Mouse (Mus musculus) effector memory CD4-positive, alpha-beta T cell, adult 7 months (primary cell): ENCODE results near the gene Acot8. TPM values are rescaled to one million over a fixed set of nuclear protein-coding genes. Genes with fewer than 3 reads are reported as not detected.

Experiments used
- polyA plus RNA-seq: library from polyadenylated mRNA; unstranded; fragments of 100-300 nt; shearing (Covaris generic); gene quantifications from one replicate; pipeline ENCODE4 v1.2.1, GENCODE M21; 2017

Gene Acot8
- 26.4 TPM for polyA plus RNA-seq

GRCm38 (mm10) chr2:164804533-164805331 lies at the start of gene Acot8, which contains the start of gene Zswim3:
Gene Acot8, minus strand, starts transcription at chr2:164804882.
Gene Zswim3, plus strand, starts transcription at chr2:164805098.

GRCm38 (mm10) chr2:164833314-164833959 lies 28.8 kb upstream of the Acot8 start, which contains the start of gene Neurl2:
Gene Neurl2, minus strand, starts transcription at chr2:164833456.

GRCm38 (mm10) chr2:164832748-164833301 lies 28.1 kb upstream of the Acot8 start, which contains the start of gene Ctsa:
Gene Ctsa, plus strand, starts transcription at chr2:164832873.

GRCm38 (mm10) chr2:164828437-164828836 lies 23.8 kb upstream of the Acot8 start, which contains the start of gene Spata25:
Gene Spata25, minus strand, starts transcription at chr2:164828537.

GRCm38 (mm10) chr2:164822636-164823165 lies 18.0 kb upstream of the Acot8 start, which contains the start of gene Zswim1:
Gene Zswim1, plus strand, starts transcription at chr2:164822686.

GRCm38 (mm10) chr2:164785481-164786387 lies 18.9 kb downstream of the Acot8 start, which contains the start of gene Snx21:
Gene Snx21, plus strand, starts transcription at chr2:164785823.

GRCm38 (mm10) chr2:164779481-164780086 lies 25.1 kb downstream of the Acot8 start, which contains the start of gene Tnnc2:
Gene Tnnc2, minus strand, starts transcription at chr2:164779967.

GRCm38 (mm10) chr2:164769258-164770037 lies 35.2 kb downstream of the Acot8 start, which contains the start of gene Ube2c:
Gene Ube2c, plus strand, starts transcription at chr2:164769898.

GRCm38 (mm10) chr2:164745843-164746479 lies 58.7 kb downstream of the Acot8 start, which contains the start of the genes Wfdc3 and Dnttip1:
Gene Wfdc3, minus strand, starts transcription at chr2:164745931.
Gene Dnttip1, plus strand, starts transcription at chr2:164745983.

Other genes with a start within 250 kb of the Acot8 start
- not detected for gene Wfdc2, start 242.5 kb downstream of the Acot8 start, polyA plus RNA-seq
- gene Spint3, start 231.4 kb downstream of the Acot8 start, polyA plus RNA-seq: not detected
- 0.49 TPM for gene Wfdc6a, start 219.4 kb downstream of the Acot8 start, polyA plus RNA-seq
- not detected for gene Eppin, start 211.3 kb downstream of the Acot8 start, polyA plus RNA-seq
- gene Wfdc6b, start 191.4 kb downstream of the Acot8 start, polyA plus RNA-seq: not detected
- gene Wfdc8, start 191.3 kb downstream of the Acot8 start, polyA plus RNA-seq: not detected
- not detected for gene Wfdc16, start 166.1 kb downstream of the Acot8 start, polyA plus RNA-seq
- not detected for gene Wfdc10, start 148.8 kb downstream of the Acot8 start, polyA plus RNA-seq
- gene Wfdc9, start 148.3 kb downstream of the Acot8 start, polyA plus RNA-seq: not detected
- not detected for gene Wfdc11, start 130.8 kb downstream of the Acot8 start, polyA plus RNA-seq
- 1.3 TPM for gene Wfdc13, start 119.8 kb downstream of the Acot8 start, polyA plus RNA-seq
- not detected for gene Spint4, start 106.4 kb downstream of the Acot8 start, polyA plus RNA-seq
- not detected for gene Spint5, start 89.6 kb downstream of the Acot8 start, polyA plus RNA-seq
- 0.34 TPM for gene Wfdc3, start 59.0 kb downstream of the Acot8 start, polyA plus RNA-seq
- gene Dnttip1, start 58.9 kb downstream of the Acot8 start, polyA plus RNA-seq: 49.6 TPM
- 0.96 TPM for gene Ube2c, start 35.0 kb downstream of the Acot8 start, polyA plus RNA-seq
- not detected for gene Tnnc2, start 24.9 kb downstream of the Acot8 start, polyA plus RNA-seq
- gene Snx21, start 19.1 kb downstream of the Acot8 start, polyA plus RNA-seq: 5.0 TPM
- 3.5 TPM for gene Zswim3, start 216 bp upstream of the Acot8 start, polyA plus RNA-seq
- 15.3 TPM for gene Zswim1, start 17.8 kb upstream of the Acot8 start, polyA plus RNA-seq
- not detected for gene Spata25, start 23.7 kb upstream of the Acot8 start, polyA plus RNA-seq
- 161 TPM for gene Ctsa, start 28.0 kb upstream of the Acot8 start, polyA plus RNA-seq
- gene Neurl2, start 28.6 kb upstream of the Acot8 start, polyA plus RNA-seq: 1.0 TPM
- 5.1 TPM for gene Pltp, start 52.8 kb upstream of the Acot8 start, polyA plus RNA-seq
- gene Pcif1, start 74.4 kb upstream of the Acot8 start, polyA plus RNA-seq: 150 TPM
- 40.3 TPM for gene Zfp335, start 106.9 kb upstream of the Acot8 start, polyA plus RNA-seq
- gene Mmp9, start 135.9 kb upstream of the Acot8 start, polyA plus RNA-seq: 3.8 TPM
- gene Slc12a5, start 155.9 kb upstream of the Acot8 start, polyA plus RNA-seq: 0.44 TPM
- gene Ncoa5, start 230.0 kb upstream of the Acot8 start, polyA plus RNA-seq: 33.1 TPM